Mouse (Mus musculus) forebrain, embryonic 11.5 days (tissue): Measurements from ENCODE around the gene Arhgap42. TPM values are rescaled to one million over a fixed set of nuclear protein-coding genes. Genes with fewer than 3 reads are reported as not detected.

Experiments used
- ATAC-seq: fragments of 200-750 bp; cut with Nextera tagmentation; replicated peaks from 2 replicates; pipeline ENCODE4 v1.8.0; 2017; ENCODE audit warnings: moderate TSS enrichment; ENCODE audit not compliant: low FRiP score
- DNase-seq: peaks from one replicate; pipeline ENCODE4 v3.0.0-alpha.2; 2017; ENCODE audit warnings: low spot score
- H3K27ac ChIP-seq: fragments of 300-500 bp; sonication (generic); 2 replicates; pipeline ENCODE4 v1.5.1; 2014; ENCODE audit warnings: low read depth, low read length
- H3K27me3 ChIP-seq: fragments of 300-500 bp; sonication (generic); 2 replicates; pipeline ENCODE4 v1.6.1; 2014; ENCODE audit warnings: mild to moderate bottlenecking, low read length, mixed read lengths; ENCODE audit not compliant: control insufficient read depth, insufficient read depth
- H3K36me3 ChIP-seq: fragments of 300-500 bp; sonication (generic); 2 replicates; pipeline ENCODE4 v1.6.1; 2014; ENCODE audit warnings: mild to moderate bottlenecking, low read length, moderate library complexity, mixed read lengths; ENCODE audit not compliant: control insufficient read depth, insufficient read depth
- H3K4me1 ChIP-seq: fragments of 300-500 bp; sonication (generic); replicated peaks from 2 replicates; pipeline ENCODE4 v1.6.1; 2014; ENCODE audit warnings: low read length, mixed read lengths; ENCODE audit not compliant: control insufficient read depth, insufficient read depth
- H3K4me2 ChIP-seq: fragments of 300-500 bp; sonication (generic); 2 replicates; pipeline ENCODE4 v1.6.1; 2014; ENCODE audit warnings: low read depth, mild to moderate bottlenecking, low read length, moderate library complexity, mixed read lengths; ENCODE audit not compliant: severe bottlenecking
- H3K4me3 ChIP-seq: fragments of 300-500 bp; sonication (generic); 2 replicates; pipeline ENCODE4 v1.5.1; 2014; ENCODE audit warnings: low read depth, low read length
- H3K9ac ChIP-seq: fragments of 300-500 bp; sonication (generic); 2 replicates; pipeline ENCODE4 v1.6.1; 2014; ENCODE audit warnings: low read length
- H3K9me3 ChIP-seq: fragments of 300-500 bp; sonication (generic); 2 replicates; pipeline ENCODE4 v1.6.1; 2016; ENCODE audit warnings: low read length, mixed read lengths; ENCODE audit not compliant: control insufficient read depth
- WGBS: fragments of 180-500 bp; shearing (Covaris S2); extraction: QIAGEN DNeasy Blood & Tissue Kit; methylation state at CpG from one replicate; pipeline ENCODE4 v1.1.7; 2014; 5-methylcytosine and 5-hydroxymethylcytosine counted together
- polyA plus RNA-seq: library from polyadenylated mRNA; unstranded; fragments of >200 nt; fragmentation: Nextera tagmentation; extraction: Ambion mirVana; gene quantifications from 2 replicates; pipeline ENCODE4 v1.2.1, GENCODE M21; 2014

The Arhgap42 gene
- polyA plus RNA-seq, 1 experiment from 2014 or later = 20.6 TPM

DNA sequence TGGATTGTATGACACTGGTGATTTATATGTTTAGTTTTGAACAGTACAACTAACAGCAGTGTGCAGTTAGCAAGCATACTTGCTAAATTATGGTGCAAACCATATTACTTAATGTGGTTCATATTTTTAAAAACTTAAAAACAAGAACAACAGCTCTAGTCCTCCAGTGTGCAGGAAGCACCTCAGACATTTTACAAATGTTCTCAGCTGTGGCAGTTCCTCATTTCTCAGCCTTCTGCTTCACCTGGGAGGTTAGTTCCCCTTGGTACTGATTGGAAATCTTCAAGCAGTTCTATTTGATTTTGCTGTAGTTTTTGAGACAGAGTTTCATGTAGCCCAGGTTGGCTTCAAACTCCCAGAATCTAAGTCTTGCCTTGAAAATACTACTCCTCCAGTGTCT lies 131.2 kb downstream of the Arhgap42 start:
- no peak overlapping the region for H3K9ac ChIP-seq
- no peak for ATAC-seq

DNA sequence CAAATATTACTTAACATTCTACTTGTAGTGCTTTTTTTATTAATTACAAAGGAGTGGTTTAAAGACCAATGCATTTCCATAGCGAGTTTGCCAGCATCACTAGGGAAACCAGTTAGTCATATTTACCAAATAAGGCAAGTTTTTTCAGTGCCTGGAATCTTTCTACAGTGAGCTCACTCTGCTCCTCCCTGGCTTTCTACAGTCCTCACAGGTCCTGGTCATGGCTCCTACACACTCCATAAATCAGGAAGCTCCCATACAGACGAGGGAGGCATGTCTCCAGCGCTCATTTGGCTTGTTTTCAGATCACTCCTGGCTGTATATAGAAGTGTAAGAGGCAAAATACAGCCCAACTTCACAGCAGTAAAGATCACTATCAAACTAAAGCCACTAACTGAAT lies 134.1 kb downstream of the Arhgap42 start:
- no peak for DNase-seq
- ATAC-seq = no peak
- Histone ChIP-seq H3K4me1 (no peaks in the 10 kb centered on the region), H3K9ac (no peak overlapping the region), H3K9me3 (no peaks in the 10 kb centered on the region), H3K4me2 (no peak overlapping the region), H3K4me3 (no peak overlapping the region), H3K27ac (no peak overlapping the region), H3K27me3 (no peaks in the 10 kb centered on the region), H3K36me3 (no peaks in the 10 kb centered on the region)
- 85% methylated on average over 3 of the region's 3 CpGs for WGBS

More for the DNA sequence above, 131.2 kb downstream of the Arhgap42 start:
- H3K4me1 ChIP-seq = no peaks in the 10 kb centered on the region
- H3K4me2 ChIP-seq = no peak overlapping the region
- no peak for DNase-seq
- no peak overlapping the region for H3K27ac ChIP-seq
- H3K36me3 ChIP-seq = no peaks in the 10 kb centered on the region
- no peaks in the 10 kb centered on the region for H3K9me3 ChIP-seq
- no peaks in the 10 kb centered on the region for H3K27me3 ChIP-seq
- H3K4me3 ChIP-seq = no peak overlapping the region

DNA sequence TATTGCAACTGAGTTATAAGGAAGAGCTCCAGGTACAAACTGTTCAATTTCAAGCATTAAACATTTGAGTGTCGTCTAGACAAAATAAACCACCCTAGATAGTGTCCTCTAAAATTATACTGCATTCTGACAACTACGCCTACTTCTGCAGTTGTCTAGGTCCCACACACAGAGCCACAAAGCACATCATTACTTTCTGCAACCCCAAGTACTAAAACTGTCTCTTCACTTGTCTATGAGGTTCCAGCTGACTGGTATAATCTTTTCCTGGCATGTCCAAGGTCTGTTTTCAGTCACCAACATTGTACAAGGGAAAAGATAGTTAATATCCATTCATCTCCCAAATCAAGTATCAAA lies 136.8 kb downstream of the Arhgap42 start:
- no peaks in the 10 kb centered on the region for H3K27me3 ChIP-seq
- no peak overlapping the region for H3K9ac ChIP-seq
- DNase-seq (no peak), ATAC-seq (no peak)
- H3K36me3 ChIP-seq = no peaks in the 10 kb centered on the region
- H3K4me3 ChIP-seq = no peak overlapping the region
- H3K27ac ChIP-seq = no peak overlapping the region
- no peak overlapping the region for H3K4me2 ChIP-seq
- no peaks in the 10 kb centered on the region for H3K4me1 ChIP-seq
- no peaks in the 10 kb centered on the region for H3K9me3 ChIP-seq
- 91% methylated on average over 2 of the region's 2 CpGs for WGBS

DNA sequence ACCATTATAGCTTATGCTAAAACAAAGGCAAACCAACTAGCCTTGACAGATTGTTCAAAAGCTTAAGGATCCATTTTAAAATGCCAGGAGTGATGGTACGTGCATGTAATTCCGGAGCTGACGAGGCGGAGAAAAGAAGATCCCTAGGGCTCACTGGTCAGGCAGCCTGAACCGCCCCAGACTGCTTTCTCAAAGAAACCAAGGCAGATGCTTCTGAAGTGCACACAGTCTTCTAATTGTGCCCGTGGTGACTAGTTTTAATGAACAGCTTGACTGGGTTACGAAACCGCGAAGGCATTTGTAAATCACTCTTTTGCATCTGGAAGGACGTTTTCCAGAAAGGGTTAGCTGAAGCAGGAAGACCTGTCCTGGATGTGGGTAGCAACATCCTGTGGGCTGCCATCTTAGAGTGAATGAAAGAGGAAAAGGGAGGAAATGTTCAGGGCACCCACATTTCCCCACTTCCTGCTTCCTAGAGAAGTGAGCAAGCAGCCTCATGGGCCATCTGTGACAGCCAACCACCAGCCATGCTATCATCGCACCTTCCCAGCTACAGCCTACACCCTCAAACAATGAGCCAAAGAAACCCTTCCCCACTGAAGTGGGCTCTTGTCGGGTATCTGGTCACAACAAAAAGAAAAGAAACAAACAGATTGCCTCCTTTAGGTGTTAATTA lies 137.3 kb downstream of the Arhgap42 start:
- H3K4me2 ChIP-seq = no peak overlapping the region
- no peaks in the 10 kb centered on the region for H3K27me3 ChIP-seq
- no peaks in the 10 kb centered on the region for H3K36me3 ChIP-seq
- no peaks in the 10 kb centered on the region for H3K4me1 ChIP-seq
- DNase-seq (no peak), ATAC-seq (no peak)
- 82% methylated on average over 12 of the region's 12 CpGs for WGBS
- no peaks in the 10 kb centered on the region for H3K9me3 ChIP-seq
- H3K4me3 ChIP-seq = no peak overlapping the region
- H3K27ac ChIP-seq = no peak overlapping the region
- H3K9ac ChIP-seq = no peak overlapping the region

DNA sequence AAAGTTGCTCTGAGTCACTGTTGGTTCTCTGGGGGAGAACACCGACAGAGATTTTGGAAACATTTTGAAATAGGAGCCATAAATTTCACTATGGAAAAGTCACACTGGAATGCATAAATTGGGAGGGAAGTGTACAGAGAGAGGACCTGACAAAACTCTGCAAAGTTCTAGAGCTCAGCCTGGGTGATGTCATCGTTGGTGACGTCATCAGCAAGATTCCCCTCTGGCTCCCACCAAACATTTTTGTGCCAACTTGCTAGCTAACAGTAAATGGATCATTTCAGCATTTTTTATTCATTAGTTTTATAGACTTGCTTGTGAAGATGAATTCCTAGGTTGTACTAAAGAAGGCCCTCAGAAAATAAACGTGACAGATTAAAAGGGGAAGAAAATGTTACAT lies 137.8 kb downstream of the Arhgap42 start:
- Histone ChIP-seq H3K36me3 (no peaks in the 10 kb centered on the region), H3K9ac (no peak overlapping the region), H3K27me3 (no peaks in the 10 kb centered on the region), H3K4me1 (no peaks in the 10 kb centered on the region), H3K9me3 (no peaks in the 10 kb centered on the region), H3K4me3 (no peak overlapping the region), H3K27ac (no peak overlapping the region), H3K4me2 (no peak overlapping the region)
- no peak for ATAC-seq
- WGBS = 91% methylated on average over 4 of the region's 4 CpGs
- no peak for DNase-seq

DNA sequence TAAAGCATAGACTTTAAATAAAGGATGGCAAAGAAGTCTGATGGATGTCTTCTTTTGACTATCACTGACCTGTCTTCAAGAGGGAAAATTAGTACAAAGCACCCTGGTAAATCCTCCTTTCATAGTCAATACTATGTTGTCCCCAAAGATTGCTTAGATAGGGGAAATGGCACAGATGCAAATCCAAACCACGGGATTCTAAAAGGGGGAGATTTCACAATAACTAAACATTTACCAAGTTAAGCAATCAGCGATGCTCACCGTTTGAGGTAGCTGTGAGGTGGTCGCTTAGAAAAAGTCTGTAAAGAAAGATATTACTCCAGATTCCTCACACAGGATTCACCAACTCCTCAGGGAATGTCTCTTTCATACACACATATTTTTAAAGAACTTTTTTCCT lies 141.1 kb downstream of the Arhgap42 start:
- no peak for ATAC-seq
- WGBS = 94% methylated on average over 4 of the region's 4 CpGs
- H3K27ac ChIP-seq = no peak overlapping the region
- no peak overlapping the region for H3K4me3 ChIP-seq
- no peaks in the 10 kb centered on the region for H3K36me3 ChIP-seq
- H3K9ac ChIP-seq = no peak overlapping the region
- no peaks in the 10 kb centered on the region for H3K27me3 ChIP-seq
- H3K9me3 ChIP-seq = no peaks in the 10 kb centered on the region
- no peak for DNase-seq
- H3K4me2 ChIP-seq = no peak overlapping the region
- no peaks in the 10 kb centered on the region for H3K4me1 ChIP-seq

DNA sequence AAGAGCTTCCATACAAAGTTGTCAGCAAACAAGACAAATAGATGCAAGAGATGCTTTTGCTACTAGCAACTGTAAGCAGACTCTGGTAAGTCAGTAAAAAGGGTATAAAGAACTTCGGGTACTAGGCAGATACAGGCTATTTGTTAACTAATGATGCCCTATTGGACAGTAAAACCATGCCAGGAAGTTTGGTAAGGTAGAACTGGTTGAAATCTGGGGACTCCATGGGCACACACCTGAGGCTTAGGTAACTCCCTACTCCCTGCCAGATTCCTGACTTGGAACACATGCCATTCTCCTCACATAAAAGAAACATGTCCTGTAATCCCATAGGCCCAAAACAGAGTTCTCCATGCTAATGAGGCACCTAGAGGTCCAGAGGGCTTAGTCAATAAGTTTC lies 142.1 kb downstream of the Arhgap42 start:
- no peak overlapping the region for H3K4me3 ChIP-seq
- ATAC-seq (no peak), DNase-seq (no peak)
- H3K27me3 ChIP-seq = no peaks in the 10 kb centered on the region
- no peak overlapping the region for H3K9ac ChIP-seq
- H3K9me3 ChIP-seq = no peaks in the 10 kb centered on the region
- 80% methylated on average over 1 of the region's 1 CpGs for WGBS
- H3K27ac ChIP-seq = no peak overlapping the region
- H3K4me1 ChIP-seq = no peaks in the 10 kb centered on the region
- no peak overlapping the region for H3K4me2 ChIP-seq
- no peaks in the 10 kb centered on the region for H3K36me3 ChIP-seq

DNA sequence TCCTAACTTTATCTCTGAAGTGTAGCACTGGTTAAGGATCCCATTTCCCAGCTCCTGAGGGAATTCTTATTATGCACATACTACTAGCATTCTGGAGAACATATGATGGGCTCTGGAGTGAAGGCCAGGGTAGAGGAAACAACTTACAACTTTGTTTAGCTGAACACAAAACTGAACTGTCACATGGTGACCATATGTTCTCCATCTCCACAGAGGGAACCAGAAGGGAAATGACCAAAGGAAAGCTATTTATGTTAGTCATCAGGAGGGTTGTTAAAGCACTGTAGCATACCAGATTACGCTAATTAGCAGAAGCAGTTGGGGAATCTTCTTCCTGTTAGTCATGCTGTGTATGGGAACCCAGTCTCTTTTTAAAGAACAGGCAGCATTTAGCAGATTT lies 145.8 kb downstream of the Arhgap42 start:
- Histone ChIP-seq H3K4me3 (no peak overlapping the region), H3K36me3 (no peaks in the 10 kb centered on the region), H3K4me2 (no peak overlapping the region), H3K4me1 (no peaks in the 10 kb centered on the region), H3K27me3 (no peaks in the 10 kb centered on the region), H3K27ac (no peak overlapping the region), H3K9ac (no peak overlapping the region), H3K9me3 (no peaks in the 10 kb centered on the region)
- no peak for ATAC-seq
- no peak for DNase-seq
- WGBS = 90% methylated on average over 1 of the region's 1 CpGs

DNA sequence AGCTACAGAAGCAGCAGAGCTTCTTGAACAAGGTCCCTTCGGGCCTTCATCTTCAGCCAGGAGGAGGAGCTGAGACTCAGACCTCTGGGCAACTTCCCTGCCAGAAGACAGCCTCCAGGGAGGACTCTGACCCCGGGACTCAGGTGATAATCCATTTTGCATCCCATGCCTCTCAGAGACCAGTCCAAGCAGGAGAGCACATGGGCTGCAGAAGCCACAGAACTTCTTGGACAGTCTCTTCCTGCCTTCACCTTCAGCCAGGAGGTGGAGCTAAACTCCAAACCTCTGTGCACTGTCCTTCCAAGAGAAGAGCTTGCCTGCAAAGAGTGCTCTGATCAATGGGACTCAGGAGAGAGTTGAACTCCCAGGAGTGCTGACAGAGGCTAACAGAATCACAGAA lies 155.5 kb downstream of the Arhgap42 start:
- 67% methylated on average over 2 of the region's 2 CpGs for WGBS
- Histone ChIP-seq H3K27ac (no peak overlapping the region), H3K4me2 (no peak overlapping the region), H3K4me1 (no peaks in the 10 kb centered on the region), H3K27me3 (no peaks in the 10 kb centered on the region), H3K4me3 (no peak overlapping the region), H3K36me3 (no peaks in the 10 kb centered on the region), H3K9me3 (no peaks in the 10 kb centered on the region), H3K9ac (no peak overlapping the region)
- DNase-seq = no peak
- ATAC-seq = no peak
